ENCODE assay signal across 16 mouse cellular contexts in genomic region chr5:134915311-134915710, GRCm38 (mm10). TPM values are rescaled to one million over a fixed set of nuclear protein-coding genes. Genes with fewer than 3 reads are reported as not detected.
DNase-seq lines count a peak whose midpoint lies in the region; ATAC-seq and TF ChIP-seq lines count a peak whose summit lies in the region.
"Had no signal": no experiment of that assay in that cellular context is flagged by ENCODE, and none has a peak within 500 bp of the region (broad histone marks: within the 10 kb centered on the region; RNA-seq: fewer than 3 reads in every experiment).

Cldn13 (minus strand) TSS chr5:134915526.

- 79% methylated on average over 8 of the region's 8 CpGs for WGBS in stomach, embryonic 15.5 days
- 81% methylated on average over 8 of the region's 8 CpGs for WGBS in stomach, postnatal 0 days
- 78% methylated on average over 8 of the region's 8 CpGs for WGBS in embryonic facial prominence, embryonic 11.5 days
- 19% methylated on average over 8 of the region's 8 CpGs for WGBS in liver, embryonic 14.5 days (ENCODE audit: insufficient replicate concordance)
- 68% methylated on average over 8 of the region's 8 CpGs for WGBS in stomach, embryonic 16.5 days
- WGBS in hindbrain, embryonic 12.5 days = 81% methylated on average over 8 of the region's 8 CpGs

- peak within 1 kb of the TSS; percentile 3; the same call in 1 of the 2 replicates for H3K4me3 ChIP-seq in stomach, embryonic 15.5 days (replicated peaks)
- H3K4me3 ChIP-seq in stomach, postnatal 0 days (ENCODE audit: low read depth, low read length) = no peak within 1 kb of the TSS
- no peak within 1 kb of the TSS for H3K4me3 ChIP-seq in embryonic facial prominence, embryonic 11.5 days (ENCODE audit: low read depth, low read length)
- H3K4me3 ChIP-seq in liver, embryonic 14.5 days (ENCODE audit: insufficient read depth in 1 of 2, low read depth in 2 of 2, low read length in 2 of 2) = peak within 1 kb of the TSS; percentile 89
- no peak within 1 kb of the TSS for H3K4me3 ChIP-seq in stomach, embryonic 16.5 days (replicated peaks; ENCODE audit: low read length)
- H3K4me3 ChIP-seq in hindbrain, embryonic 12.5 days = no peak within 1 kb of the TSS
- H3K4me3 ChIP-seq: embryonic facial prominence, embryonic 12.5 days; left cerebral cortex, adult 2 months had no signal

- H3K27ac ChIP-seq in stomach, embryonic 15.5 days = no peak within 1 kb of the TSS
- no peak within 1 kb of the TSS for H3K27ac ChIP-seq in stomach, postnatal 0 days (replicated peaks)
- 0 out of 2 replicates have a peak within 1 kb of the TSS, but pooled peaks have one; percentile 28 for H3K27ac ChIP-seq in embryonic facial prominence, embryonic 11.5 days (replicated peaks; ENCODE audit: low read depth, low read length)
- H3K27ac ChIP-seq in liver, embryonic 14.5 days = peak within 1 kb of the TSS; percentile 95
- no peak within 1 kb of the TSS for H3K27ac ChIP-seq in stomach, embryonic 16.5 days (ENCODE audit: low read length)
- no peak within 1 kb of the TSS for H3K27ac ChIP-seq in hindbrain, embryonic 12.5 days
- H3K27ac ChIP-seq: embryonic facial prominence, embryonic 12.5 days; left cerebral cortex, adult 2 months had no signal

- no peaks in the 10 kb centered on the region for H3K36me3 ChIP-seq in stomach, embryonic 15.5 days
- no peaks in the 10 kb centered on the region for H3K36me3 ChIP-seq in stomach, postnatal 0 days (ENCODE audit: control insufficient read depth, insufficient read depth, low read length)
- no peaks in the 10 kb centered on the region for H3K36me3 ChIP-seq in embryonic facial prominence, embryonic 11.5 days (replicated peaks; ENCODE audit: control insufficient read depth, insufficient read depth, low read depth, low read length)
- H3K36me3 ChIP-seq in liver, embryonic 14.5 days (replicated peaks; ENCODE audit: control insufficient read depth, insufficient read depth, low read depth) = peaks cover 3% of the 10 kb centered on the region; the same call in 1 of the 2 replicates
- H3K36me3 ChIP-seq in stomach, embryonic 16.5 days (ENCODE audit: control insufficient read depth, insufficient read depth, low read length) = no peaks in the 10 kb centered on the region
- H3K36me3 ChIP-seq in hindbrain, embryonic 12.5 days = no peaks in the 10 kb centered on the region
- H3K36me3 ChIP-seq: embryonic facial prominence, embryonic 12.5 days had no signal

- no peak for TF ChIP-seq CTCF in stomach, postnatal 0 days (IDR thresholded peaks at IDR 0.05; ENCODE audit: low read depth)
- TF ChIP-seq CTCF in liver, embryonic 14.5 days (IDR thresholded peaks at IDR 0.05; ENCODE audit: low read depth) = no peak

- ATAC-seq in stomach, embryonic 15.5 days (ENCODE audit: insufficient read depth, low FRiP score, low read depth) = peak; percentile 45; the same call in 1 of the 2 replicates
- no peak for ATAC-seq in stomach, postnatal 0 days (ENCODE audit: low FRiP score, low TSS enrichment)
- ATAC-seq in embryonic facial prominence, embryonic 11.5 days (replicated peaks; ENCODE audit: insufficient number of reproducible peaks, low FRiP score, low TSS enrichment, low read depth) = no peak
- ATAC-seq in liver, embryonic 14.5 days (ENCODE audit: insufficient read depth) = peak; percentile 51
- ATAC-seq in stomach, embryonic 16.5 days (ENCODE audit: insufficient read depth, low FRiP score) = no peak
- no peak for ATAC-seq in hindbrain, embryonic 12.5 days (ENCODE audit: low FRiP score)
- ATAC-seq: forebrain, postnatal 0 days; inflammation-experienced regulatory T-cells, adult 6 months had no signal

- no peak for TF ChIP-seq EP300 in stomach, postnatal 0 days (optimal IDR thresholded peaks at IDR 0.05)
- TF ChIP-seq EP300 in liver, embryonic 14.5 days (IDR thresholded peaks at IDR 0.05; ENCODE audit: low read depth) = peak; percentile 69

- no peak within 1 kb of the TSS for H3K4me2 ChIP-seq in stomach, embryonic 15.5 days
- no peak within 1 kb of the TSS for H3K4me2 ChIP-seq in stomach, postnatal 0 days (replicated peaks; ENCODE audit: low read depth)
- H3K4me2 ChIP-seq in embryonic facial prominence, embryonic 11.5 days (ENCODE audit: low read depth, low read length) = no peak within 1 kb of the TSS
- H3K4me2 ChIP-seq in liver, embryonic 14.5 days (ENCODE audit: low read depth) = peak within 1 kb of the TSS; percentile 82
- H3K4me2 ChIP-seq in stomach, embryonic 16.5 days (ENCODE audit: low read depth, low read length) = no peak within 1 kb of the TSS
- no peak within 1 kb of the TSS for H3K4me2 ChIP-seq in hindbrain, embryonic 12.5 days (replicated peaks)
- H3K4me2 ChIP-seq: embryonic facial prominence, embryonic 12.5 days had no signal

- no peaks in the 10 kb centered on the region for H3K9me3 ChIP-seq in stomach, embryonic 15.5 days
- no peaks in the 10 kb centered on the region for H3K9me3 ChIP-seq in stomach, postnatal 0 days (ENCODE audit: control insufficient read depth, low read length)
- H3K9me3 ChIP-seq in embryonic facial prominence, embryonic 11.5 days (replicated peaks; ENCODE audit: control insufficient read depth, low read length) = no peaks in the 10 kb centered on the region
- H3K9me3 ChIP-seq in liver, embryonic 14.5 days (ENCODE audit: control insufficient read depth, low read length) = peaks cover 2% of the 10 kb centered on the region
- H3K9me3 ChIP-seq in stomach, embryonic 16.5 days (replicated peaks; ENCODE audit: control insufficient read depth, low read length) = no peaks in the 10 kb centered on the region; the same call in 1 of the 2 replicates
- H3K9me3 ChIP-seq in hindbrain, embryonic 12.5 days (replicated peaks) = 0 out of 2 replicates have a peak, but pooled peaks cover 4% of the 10 kb centered on the region
- H3K9me3 ChIP-seq: embryonic facial prominence, embryonic 12.5 days had no signal

- H3K4me1 ChIP-seq in stomach, embryonic 15.5 days = no peaks in the 10 kb centered on the region
- no peaks in the 10 kb centered on the region for H3K4me1 ChIP-seq in stomach, postnatal 0 days (replicated peaks; ENCODE audit: control insufficient read depth, insufficient read depth)
- no peaks in the 10 kb centered on the region for H3K4me1 ChIP-seq in embryonic facial prominence, embryonic 11.5 days (ENCODE audit: control insufficient read depth, insufficient read depth, low read length)
- H3K4me1 ChIP-seq in liver, embryonic 14.5 days (replicated peaks; ENCODE audit: control insufficient read depth in 2 of 2, insufficient read depth in 2 of 2, low read length in 1 of 2) = peaks cover 37 to 45% of the 10 kb centered on the region in 2 experiments
- H3K4me1 ChIP-seq in stomach, embryonic 16.5 days (ENCODE audit: control insufficient read depth, insufficient read depth, low read length) = no peaks in the 10 kb centered on the region
- H3K4me1 ChIP-seq in hindbrain, embryonic 12.5 days = no peaks in the 10 kb centered on the region
- H3K4me1 ChIP-seq: embryonic facial prominence, embryonic 12.5 days had no signal

- H3K9ac ChIP-seq in stomach, embryonic 15.5 days = no peak within 1 kb of the TSS
- no peak within 1 kb of the TSS for H3K9ac ChIP-seq in stomach, postnatal 0 days (ENCODE audit: low read length)
- no peak within 1 kb of the TSS for H3K9ac ChIP-seq in embryonic facial prominence, embryonic 11.5 days (replicated peaks; ENCODE audit: low read length)
- peak within 1 kb of the TSS; percentile 100 for H3K9ac ChIP-seq in liver, embryonic 14.5 days (replicated peaks)
- H3K9ac ChIP-seq in stomach, embryonic 16.5 days (ENCODE audit: low read length) = no peak within 1 kb of the TSS
- no peak within 1 kb of the TSS for H3K9ac ChIP-seq in hindbrain, embryonic 12.5 days
- H3K9ac ChIP-seq: embryonic facial prominence, embryonic 12.5 days; forebrain, postnatal 0 days had no signal

- no peaks in the 10 kb centered on the region for H3K27me3 ChIP-seq in stomach, embryonic 15.5 days (replicated peaks)
- no peaks in the 10 kb centered on the region for H3K27me3 ChIP-seq in stomach, postnatal 0 days (ENCODE audit: control insufficient read depth, insufficient read depth, low read length)
- no peaks in the 10 kb centered on the region; the same call in 1 of the 2 replicates for H3K27me3 ChIP-seq in embryonic facial prominence, embryonic 11.5 days (ENCODE audit: control insufficient read depth, insufficient read depth, low read length)
- H3K27me3 ChIP-seq in liver, embryonic 14.5 days (ENCODE audit: control insufficient read depth, insufficient read depth, low read length) = no peaks in the 10 kb centered on the region
- no peaks in the 10 kb centered on the region for H3K27me3 ChIP-seq in stomach, embryonic 16.5 days (ENCODE audit: control insufficient read depth, insufficient read depth, low read length)
- H3K27me3 ChIP-seq in hindbrain, embryonic 12.5 days = no peaks in the 10 kb centered on the region
- H3K27me3 ChIP-seq: embryonic facial prominence, embryonic 12.5 days had no signal

- no peak for DNase-seq in stomach, postnatal 0 days (ENCODE audit: low spot score)
- DNase-seq in embryonic facial prominence, embryonic 11.5 days (ENCODE audit: low spot score) = no peak
- DNase-seq in liver, embryonic 14.5 days (ENCODE audit: low read depth in 3 of 3, low spot score in 3 of 3) = peak; percentile 88 to 89 (median 89)
- no peak for DNase-seq in left cerebral cortex, adult 11 months (ENCODE audit: low spot score)
- DNase-seq: adrenal gland, postnatal 14 days; cerebellum, adult 18-20 months; forebrain, postnatal 0 days; gastrocnemius, postnatal 25 days; kidney, postnatal 36 days; lung, postnatal 4 days had no signal

RNA-seq across cellular contexts. Expression of gene Cldn13, which starts in this region (rescaled TPM):
- polyA plus RNA-seq in stomach, embryonic 15.5 days (2015; fragmentation: Nextera tagmentation; extraction: Ambion mirVana) = 7.9 and 22.3 TPM in 2 replicates
- 0.24 and 0.29 TPM in 2 replicates for polyA plus RNA-seq in stomach, postnatal 0 days (2015; fragmentation: Nextera tagmentation; extraction: Ambion mirVana)
- polyA plus RNA-seq in embryonic facial prominence, embryonic 11.5 days (2014; fragmentation: Nextera tagmentation; extraction: Ambion mirVana) = 3.5 and 3.6 TPM in 2 replicates
- 148 and 152 TPM in 2 replicates for polyA plus RNA-seq in liver, embryonic 14.5 days (2012; rRNA removed)
- 288 and 296 TPM in 2 replicates for polyA plus RNA-seq in liver, embryonic 14.5 days (2014; fragmentation: Nextera tagmentation; extraction: Ambion mirVana)
- polyA plus RNA-seq in stomach, embryonic 16.5 days (2015; fragmentation: Nextera tagmentation; extraction: Ambion mirVana) = 8.6 and 13.5 TPM in 2 replicates
- 2.4 and 2.6 TPM in 2 replicates for polyA plus RNA-seq in hindbrain, embryonic 12.5 days (2016; fragmentation: Nextera tagmentation; extraction: Ambion mirVana)
- polyA plus RNA-seq: forebrain, postnatal 0 days; inflammation-experienced regulatory T-cells, adult 6 months had no signal

Comparison
In these comparisons a context has a peak if more than half of its experiments do, and no peak if none do; other contexts are left out.
1. ATAC-seq: peak in stomach, embryonic 15.5 days (single experiment) and liver, embryonic 14.5 days (single experiment); none in stomach, postnatal 0 days (single experiment), embryonic facial prominence, embryonic 11.5 days (single experiment), stomach, embryonic 16.5 days (single experiment) and hindbrain, embryonic 12.5 days (single experiment).
2. H3K4me3 ChIP-seq: peak in stomach, embryonic 15.5 days (single experiment) and liver, embryonic 14.5 days (2 of 2); none in stomach, postnatal 0 days (single experiment), embryonic facial prominence, embryonic 11.5 days (single experiment), stomach, embryonic 16.5 days (single experiment) and hindbrain, embryonic 12.5 days (single experiment).
3. H3K27ac ChIP-seq: peak in embryonic facial prominence, embryonic 11.5 days (single experiment) and liver, embryonic 14.5 days (single experiment); none in stomach, embryonic 15.5 days (single experiment), stomach, postnatal 0 days (single experiment), stomach, embryonic 16.5 days (single experiment) and hindbrain, embryonic 12.5 days (single experiment).
4. DNase-seq: peak in liver, embryonic 14.5 days (3 of 3); none in stomach, postnatal 0 days (single experiment), embryonic facial prominence, embryonic 11.5 days (single experiment) and left cerebral cortex, adult 11 months (single experiment).